Mouse (Mus musculus): ENCODE results near the gene Arhgap44.
A peak's percentile ranks its signal among the peaks of the same experiment; 100 is the strongest.

DNA sequence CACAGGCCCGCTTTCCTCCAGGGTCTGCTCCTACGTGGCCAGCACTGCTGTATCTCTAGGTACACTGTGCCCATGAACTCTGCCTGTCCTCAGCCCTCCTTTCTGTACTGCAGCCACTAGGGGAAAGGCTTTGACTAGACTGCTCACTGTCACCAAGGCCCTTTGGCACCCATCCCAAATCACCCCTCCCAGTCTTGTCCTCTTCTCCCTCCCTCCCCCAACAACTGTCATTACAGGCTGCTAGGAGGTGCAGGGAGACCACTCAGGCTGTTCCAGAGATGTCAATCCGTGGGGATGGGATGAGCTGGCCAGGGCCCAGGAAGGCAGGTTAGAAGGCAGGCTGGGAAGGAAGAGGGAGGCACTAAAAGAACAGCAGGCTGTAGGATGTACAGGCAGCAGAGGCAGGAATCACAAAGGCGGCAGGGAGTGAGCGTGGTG lies 55.0 kb downstream of the Arhgap44 start:
- TF ChIP-seq POLR2A (IDR thresholded peaks at IDR 0.05; ENCODE audit: insufficient read depth, low read depth, low read length) (no peak), CTCF (IDR thresholded peaks at IDR 0.05) (0 out of 2 replicates have a peak, but pooled peaks have one; percentile 6), EP300 (IDR thresholded peaks at IDR 0.05; ENCODE audit: insufficient read depth, low read depth, low read length) (no peak)

Data from heart, adult 2 months (tissue).